Mouse (Mus musculus) testis, postnatal 10 days (tissue): ENCODE data around the gene 4930404N11Rik.

Source experiments
- DNase-seq: peaks from one replicate; pipeline ENCODE4 v3.0.0; 2021; ENCODE audit warnings: low spot score

The 4930404N11Rik gene

DNA sequence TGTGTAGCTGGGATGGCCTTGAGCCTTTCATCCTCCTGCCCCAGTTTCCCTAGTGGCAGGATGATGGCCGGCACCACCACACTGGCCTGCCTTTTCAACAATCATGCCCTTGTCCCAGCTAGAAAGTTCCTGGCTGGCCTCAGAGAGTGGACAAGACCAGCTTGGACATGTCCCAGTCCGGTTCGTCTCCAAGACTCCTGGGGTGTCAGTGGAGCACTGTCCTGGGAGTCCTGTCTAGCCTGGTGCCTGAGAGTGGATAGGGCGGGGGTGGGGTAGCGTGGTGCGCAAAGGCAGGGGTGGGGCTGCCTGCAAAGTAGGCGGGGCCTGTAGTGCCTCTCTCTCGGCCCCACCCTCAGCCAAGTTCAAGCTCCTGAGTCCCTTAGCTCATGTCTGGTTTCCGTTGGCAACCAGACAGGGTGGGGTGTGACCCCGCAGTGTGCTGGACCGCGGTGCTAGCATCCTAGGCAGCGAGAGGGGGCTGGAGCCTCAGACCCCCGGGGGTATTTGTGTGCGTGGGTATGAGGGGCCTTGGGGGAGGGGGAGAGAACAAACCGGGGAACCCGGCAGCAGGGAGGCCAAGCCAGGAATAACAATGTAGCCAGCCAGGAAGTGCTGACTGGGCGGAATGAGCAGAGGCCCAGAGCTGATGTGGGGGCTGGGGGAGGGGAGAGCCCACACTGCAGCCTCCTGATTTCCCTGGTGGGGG lies 36.1 kb upstream of the 4930404N11Rik start:
- DNase-seq: peak; percentile 86

DNA sequence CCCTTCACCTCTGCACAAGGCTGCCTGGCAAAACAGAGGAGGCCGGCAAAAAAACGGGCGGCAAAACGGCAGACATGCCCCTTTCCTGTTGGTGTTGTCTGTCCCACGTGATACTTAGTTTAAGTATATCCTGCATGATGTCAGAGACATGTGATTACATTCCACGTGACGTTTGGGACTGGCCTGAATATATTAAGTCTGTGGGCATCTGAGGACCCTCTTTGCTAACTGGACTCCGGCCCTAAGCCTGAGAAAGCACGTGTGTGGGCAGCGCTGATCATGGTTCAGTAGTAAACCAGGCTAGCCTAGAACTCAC lies 35.5 kb upstream of the 4930404N11Rik start:
- no peak for DNase-seq

DNA sequence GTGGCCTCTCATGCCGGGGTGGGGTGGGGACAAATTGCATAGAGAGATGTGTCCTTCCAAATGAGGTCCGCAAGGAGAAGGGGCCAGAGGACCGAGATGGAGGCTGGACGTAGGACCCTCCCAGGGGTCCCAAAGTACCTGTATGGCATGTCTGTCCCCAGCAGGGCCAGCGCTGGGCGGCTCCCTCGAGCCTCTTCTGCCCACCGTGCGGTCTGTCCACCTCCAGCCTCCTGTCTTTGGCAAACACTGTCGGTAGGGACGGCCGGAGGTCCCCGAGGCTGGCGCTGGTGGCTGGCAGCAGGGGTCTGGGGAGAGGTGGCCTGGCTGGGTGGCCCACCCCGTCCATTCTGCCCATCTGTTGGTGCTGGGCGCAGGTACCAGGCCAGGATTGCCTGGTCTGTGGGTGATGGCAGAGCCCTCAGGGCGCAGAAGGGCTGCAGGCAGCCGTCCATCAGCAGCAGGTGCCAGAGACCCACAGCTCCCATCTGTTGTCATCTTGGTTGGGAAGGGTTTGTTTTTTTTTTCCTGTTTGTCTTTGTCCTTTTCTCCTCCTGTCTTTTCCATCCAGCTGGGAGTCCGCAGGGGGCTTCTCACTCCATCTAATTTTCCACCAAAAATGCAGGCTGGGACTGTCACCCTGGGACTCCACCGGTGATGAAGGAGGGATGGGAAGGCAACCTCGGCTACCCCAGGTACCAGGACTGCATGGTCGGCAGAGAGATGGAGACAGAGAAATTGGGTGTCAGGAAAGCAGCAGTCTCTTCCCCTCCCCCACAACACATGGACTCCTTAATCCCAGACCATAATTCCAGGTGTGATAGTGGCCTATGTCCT lies 35.0 kb upstream of the 4930404N11Rik start:
- no peak for DNase-seq

DNA sequence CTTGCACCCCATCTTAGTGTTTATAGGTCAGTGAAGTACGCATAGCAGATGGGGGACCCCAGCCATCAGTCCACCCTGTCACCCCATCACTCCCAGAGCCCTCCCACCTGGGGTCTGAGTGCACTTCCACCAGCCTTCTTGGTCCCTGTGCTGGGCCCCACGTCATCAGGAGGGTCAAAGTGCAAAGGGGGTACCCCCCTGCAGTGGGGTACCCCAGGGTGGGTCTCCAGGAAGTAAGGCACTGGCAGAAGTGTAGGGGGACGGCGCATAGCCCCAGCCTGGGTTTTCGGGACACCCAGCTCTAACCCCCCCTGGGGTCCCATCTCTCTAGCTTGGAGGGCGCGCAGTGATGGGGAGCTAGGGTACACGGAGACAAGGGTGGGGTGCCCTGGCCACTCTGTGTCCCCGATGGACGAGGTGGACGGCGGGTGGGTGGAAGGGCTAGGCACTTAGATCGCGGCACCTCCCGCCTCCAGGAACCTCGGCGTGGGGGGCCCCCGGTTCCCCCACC lies 34.2 kb upstream of the 4930404N11Rik start:
- DNase-seq: no peak

DNA sequence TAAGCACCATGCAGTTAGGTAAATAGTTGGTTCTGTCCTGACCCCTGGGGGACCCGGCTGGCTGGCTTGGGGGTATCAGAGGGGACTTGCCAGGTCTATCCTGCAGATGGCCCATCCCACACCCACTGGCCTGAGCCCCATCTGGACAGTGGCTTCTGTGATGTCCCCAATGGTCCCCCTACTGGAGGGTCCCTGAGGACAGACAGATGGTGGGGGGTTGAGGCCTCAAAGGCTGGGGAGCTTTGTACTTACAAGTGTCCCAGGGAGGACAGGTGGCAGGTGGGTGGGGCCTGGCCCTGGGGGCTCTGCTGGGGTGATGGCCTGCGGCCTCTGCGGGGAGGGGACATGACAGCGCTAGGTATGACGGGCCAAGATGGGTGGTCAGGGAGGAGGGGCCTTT lies 33.7 kb upstream of the 4930404N11Rik start:
- no peak for DNase-seq

DNA sequence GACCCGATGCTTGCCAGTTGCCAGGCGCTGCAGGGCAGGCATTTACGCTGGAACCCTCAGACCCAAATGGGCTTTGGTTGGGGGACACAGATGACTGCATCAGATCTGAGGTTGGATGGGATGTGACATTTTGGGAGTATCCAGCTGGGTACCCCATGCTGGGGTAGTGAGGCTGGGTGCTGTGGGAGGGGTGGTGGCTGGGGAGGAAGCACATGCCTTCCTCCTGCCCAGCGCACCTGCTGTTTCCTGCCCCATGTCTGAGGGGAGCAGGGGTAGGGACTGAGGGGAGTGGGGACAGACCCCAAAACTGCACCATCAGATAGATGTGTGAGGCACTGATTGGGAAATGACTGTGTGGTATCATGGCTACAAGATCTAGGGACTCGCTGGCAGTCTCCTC lies 31.1 kb upstream of the 4930404N11Rik start:
- no peak for DNase-seq

DNA sequence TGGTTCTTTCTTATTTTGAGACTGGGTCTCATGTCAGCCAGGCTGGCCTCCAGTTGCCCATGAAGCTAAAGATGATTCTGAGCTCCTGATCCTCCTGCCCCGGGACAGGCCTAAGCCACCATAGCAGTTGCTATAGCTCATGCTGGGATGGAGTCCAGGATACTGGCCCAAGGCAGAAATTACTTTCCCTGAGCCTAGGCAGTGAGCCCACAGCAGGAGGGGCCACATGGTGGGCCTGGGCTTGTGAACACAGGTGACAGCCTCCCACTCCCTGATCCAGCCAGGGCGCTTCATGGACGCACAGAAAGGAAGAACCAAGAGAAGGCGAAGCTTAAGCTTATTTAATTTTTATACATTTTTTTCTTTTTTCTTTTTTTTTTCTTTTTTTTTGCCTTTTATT lies 30.2 kb upstream of the 4930404N11Rik start:
- no peak for DNase-seq

DNA sequence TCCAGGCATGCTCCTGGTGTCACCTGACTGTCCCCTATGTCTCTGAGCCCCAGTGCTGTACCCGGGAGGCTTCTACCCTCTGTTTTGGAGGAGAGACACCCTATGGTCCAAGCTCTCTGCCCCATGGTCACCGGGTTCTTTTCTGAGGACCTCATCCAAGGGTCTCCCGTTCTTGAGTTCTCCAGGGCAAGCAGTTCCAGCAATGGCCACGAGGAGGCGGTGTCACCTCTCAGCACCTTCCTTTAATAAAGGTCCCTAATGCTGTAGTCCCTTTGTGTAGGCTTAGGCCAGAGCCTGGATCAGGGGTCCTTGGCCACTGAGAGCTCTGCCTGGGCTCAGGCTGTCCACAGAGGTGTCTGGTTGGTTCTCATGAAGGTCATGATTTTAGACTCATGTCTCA lies 29.5 kb upstream of the 4930404N11Rik start:
- peak; percentile 88 for DNase-seq

DNA sequence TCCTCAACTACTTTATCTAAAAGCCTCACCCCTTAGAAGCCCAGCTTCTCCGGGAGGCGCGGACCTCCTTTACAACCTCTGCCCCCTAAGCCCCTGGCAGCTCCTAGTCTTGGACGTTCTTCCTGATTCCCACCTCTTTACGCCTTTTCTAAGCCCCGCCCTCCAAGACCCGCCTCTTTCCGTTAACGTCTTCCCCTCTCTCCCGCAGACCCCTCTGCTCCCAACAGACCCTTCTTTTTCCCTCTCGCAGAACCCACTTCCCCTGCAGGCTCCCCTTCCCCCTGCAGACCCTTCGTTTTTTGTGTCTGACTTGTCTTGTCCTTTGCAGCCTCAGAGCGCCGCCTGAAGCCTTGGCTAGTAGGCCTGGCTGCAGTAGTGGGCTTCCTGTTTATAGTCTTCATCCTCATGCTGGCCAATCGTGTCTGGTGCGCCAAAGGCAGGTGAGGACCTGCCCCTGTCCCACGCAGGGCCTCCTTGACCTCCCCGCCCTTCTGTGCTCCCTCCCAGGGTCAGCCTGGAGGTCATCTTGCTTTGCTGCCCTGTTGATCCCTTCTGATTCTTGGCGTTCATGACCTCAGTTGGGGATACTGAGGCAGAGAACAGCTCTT lies 27.9 kb upstream of the 4930404N11Rik start:
- no peak for DNase-seq

DNA sequence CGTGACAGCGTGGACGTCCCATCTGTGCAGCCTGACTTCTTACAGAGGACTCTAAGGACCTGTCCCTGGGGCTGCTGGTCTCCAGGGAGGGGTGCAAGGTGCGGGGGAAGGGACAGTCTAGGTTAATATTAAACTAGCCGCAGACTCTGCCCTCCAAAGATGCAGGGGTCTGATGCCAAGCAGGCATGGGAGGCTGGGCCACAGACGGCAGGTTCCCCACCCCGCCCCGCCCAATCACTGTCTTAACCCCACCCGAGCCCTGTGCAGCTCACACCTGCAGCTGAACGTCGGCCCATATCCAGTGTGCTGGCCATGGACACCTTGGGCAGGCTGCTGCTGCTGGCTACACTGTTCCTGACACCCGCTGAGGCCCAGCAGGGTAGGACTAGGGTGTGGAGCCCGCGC lies 27.2 kb upstream of the 4930404N11Rik start, which contains the start of gene Smim24:
TSS of gene Smim24 (plus strand) at position 271 of the 405 bp plus-strand sequence.
- DNase-seq: no peak

DNA sequence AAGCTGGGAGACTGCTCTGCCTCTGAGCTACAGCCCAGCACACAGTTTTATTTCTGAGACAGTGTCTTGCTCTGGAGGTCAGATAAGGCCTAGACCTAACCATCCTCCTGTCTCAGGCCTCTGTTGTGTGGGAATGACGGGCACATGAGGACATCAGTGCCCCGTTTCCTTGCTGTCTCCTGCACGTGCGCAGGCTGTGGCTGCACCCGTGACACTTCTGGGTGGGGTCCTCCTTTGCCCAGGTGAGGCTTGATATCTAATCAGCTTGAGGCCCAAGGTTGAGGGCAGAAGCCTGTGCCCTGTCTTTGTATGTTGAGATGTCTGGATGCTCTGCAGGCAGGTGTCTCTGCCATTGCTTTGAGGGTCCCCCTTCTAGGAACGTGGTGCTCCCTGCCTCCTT lies 26.7 kb upstream of the 4930404N11Rik start:
- DNase-seq: no peak

DNA sequence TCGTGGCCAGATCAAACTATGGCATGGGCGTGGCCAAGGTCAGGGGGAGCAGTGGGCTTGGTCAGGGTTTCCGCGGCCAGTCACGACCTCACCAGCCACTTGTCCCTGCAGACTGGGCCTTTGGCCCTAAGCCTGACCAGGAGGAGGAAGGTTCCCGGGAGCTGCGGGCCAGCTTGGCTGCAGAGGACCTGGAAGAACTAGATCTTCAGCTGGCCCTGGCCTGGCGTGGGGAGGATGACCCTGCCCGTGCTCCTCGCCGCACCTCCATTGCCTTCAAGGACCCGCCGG lies 25.0 kb upstream of the 4930404N11Rik start:
- DNase-seq: no peak

DNA sequence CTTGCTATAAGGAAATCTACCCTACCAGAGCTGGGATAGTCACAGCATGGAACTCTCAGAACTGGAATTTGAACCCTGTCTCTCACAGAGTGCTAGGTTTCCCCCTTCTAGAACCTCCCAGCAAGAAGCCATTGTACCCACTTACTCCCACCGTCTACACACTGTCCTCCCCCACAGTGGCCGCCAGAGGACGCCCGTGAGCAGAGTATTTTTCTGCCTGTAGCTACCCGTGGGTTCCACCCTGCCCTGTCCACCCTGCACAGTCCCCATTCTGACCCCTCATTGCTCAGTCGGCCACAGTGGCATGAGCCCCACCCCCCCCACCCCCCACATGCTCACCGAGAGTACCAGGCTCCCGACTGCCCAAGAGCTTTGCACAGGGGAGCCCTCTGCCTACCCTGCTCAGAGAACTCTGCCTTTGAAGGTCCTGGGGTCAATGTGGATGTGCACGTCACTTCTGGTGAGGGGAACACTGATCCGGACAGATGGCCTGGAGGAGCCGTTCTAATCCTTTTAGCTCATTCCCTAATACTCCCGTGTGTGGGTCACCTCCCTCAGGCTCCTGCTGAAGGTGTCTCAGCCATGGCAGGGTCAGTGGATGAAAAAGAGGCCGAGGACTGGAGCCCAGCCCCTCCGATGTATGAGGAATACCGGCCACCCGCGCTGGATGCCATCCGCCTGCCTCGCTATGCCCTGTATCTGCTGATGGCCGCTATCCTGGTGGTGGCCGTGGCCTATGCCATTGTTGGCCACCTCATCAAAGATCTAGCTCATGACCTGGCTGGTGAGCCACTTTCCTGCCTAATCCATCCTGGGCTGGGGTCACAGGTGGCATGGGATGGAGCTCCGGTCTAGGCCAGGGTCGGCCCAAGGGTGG lies 24.4 kb upstream of the 4930404N11Rik start:
- peak; percentile 86 for DNase-seq

DNA sequence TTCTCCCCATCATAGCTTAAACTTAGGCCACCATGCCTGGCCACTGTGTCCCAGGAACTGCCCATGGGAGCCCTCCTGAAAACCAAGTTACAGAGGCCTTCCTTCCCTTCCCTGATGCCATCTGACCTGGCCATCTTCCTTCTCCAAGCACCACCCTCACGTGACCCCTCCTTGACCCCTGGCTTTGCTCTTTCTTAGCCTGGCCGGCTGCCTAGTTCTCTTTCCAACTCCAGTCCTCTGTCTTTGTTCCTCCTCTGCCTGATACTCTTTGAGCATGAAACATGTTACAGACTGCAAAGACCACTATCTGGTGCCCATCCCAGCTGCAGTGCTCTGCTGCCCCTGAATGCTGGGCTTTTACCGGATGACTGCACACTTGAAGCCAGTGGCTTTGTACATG lies 23.8 kb upstream of the 4930404N11Rik start:
- DNase-seq: peak; percentile 83

DNA sequence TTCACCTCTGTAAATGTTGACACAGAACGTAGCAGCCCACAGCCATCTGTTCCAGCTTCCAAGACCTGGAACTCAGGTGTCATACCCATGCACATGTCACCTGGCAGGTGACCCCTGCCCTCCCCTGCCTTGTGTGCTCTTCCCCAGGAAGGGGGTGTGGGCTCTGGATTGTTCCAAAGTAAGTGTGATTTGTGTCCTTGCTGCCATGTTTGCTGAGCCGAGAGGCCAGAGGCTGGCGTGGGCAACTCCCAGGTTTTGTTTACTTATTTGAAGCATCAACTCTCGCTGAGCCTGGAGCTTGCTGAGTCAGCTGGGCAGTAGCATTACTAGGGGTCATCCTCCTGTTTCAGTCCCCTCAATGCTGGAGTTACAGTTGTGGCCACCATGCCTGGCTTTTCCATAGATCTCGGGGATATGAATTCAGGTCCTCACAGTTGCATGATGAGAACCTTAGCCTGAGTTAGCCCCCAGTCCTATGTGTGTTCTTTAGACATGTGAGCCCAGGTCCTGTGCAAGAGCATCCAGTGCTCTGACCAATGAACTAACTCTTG lies 23.0 kb upstream of the 4930404N11Rik start, which contains the start of gene Gm48552:
TSS of gene Gm48552 (plus strand) at position 501 of the 551 bp plus-strand sequence.
- no peak for DNase-seq

DNA sequence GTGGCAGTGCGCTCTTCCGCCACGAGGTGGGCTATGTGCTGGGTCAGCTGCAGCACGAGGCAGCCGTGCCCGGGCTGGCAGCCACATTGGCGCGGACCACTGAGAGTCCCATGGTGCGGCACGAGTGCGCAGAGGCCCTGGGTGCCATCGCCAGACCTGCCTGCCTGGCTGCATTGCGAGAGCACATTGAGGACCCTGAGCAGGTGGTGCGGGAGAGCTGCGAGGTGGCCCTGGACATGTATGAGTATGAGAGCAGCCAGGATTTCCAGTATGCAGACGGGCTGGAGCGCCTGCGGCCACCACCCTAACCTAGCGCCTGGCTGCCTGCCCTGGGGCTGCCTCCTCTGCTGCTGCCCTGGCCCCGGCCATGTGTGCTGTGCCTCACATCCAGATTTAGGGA lies 22.1 kb upstream of the 4930404N11Rik start:
- no peak for DNase-seq

DNA sequence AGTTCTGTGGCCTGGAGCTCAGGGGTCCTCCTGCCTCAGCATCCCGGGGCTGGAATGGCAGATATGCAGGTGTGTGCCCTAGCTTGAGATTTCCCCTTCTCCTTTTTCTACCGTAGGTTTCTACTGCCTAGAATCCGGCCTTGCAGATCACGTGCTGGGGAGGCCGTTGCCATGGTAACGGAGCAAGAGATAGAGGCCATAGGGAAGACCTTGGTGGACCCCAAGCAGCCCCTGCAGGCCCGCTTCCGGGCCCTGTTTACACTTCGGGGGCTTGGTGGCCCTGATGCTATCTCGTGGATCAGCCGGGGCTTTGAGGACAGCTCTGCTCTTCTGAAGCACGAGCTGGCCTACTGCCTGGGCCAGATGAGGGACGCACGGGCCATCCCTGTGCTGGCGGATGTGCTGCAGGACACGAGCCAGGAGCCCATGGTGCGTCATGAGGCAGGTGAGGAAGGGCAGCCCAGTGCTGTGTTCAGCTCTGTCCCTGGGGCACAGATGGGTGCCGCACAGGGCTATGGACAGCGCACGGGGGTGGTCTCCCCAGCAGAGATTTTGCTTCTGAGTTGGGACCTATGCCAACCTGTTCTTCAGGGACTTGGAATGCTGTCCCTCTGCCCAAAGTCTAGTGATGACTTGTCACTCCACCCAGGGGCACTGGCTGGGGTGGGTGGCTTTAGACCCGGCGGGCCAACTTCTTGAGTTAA lies 20.1 kb upstream of the 4930404N11Rik start:
- no peak for DNase-seq

DNA sequence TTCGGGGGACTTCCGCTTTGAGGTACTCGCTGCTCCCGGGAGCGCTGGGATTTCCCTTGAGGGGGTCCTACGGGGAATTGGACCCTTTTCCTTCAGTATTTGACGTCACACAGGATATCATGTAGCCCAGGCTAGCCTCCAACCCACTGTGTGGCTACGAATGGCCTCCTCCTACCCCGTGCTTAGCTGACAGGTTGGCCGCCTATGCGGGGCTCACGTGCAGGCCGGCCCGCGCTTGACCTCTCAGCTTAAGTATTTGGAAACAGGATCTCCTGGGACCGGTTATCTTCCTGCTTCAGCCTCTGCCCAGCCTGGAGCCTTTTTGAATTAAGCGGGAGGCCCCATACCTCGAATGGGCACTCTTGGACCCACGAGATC lies 19.0 kb upstream of the 4930404N11Rik start:
- DNase-seq: no peak

DNA sequence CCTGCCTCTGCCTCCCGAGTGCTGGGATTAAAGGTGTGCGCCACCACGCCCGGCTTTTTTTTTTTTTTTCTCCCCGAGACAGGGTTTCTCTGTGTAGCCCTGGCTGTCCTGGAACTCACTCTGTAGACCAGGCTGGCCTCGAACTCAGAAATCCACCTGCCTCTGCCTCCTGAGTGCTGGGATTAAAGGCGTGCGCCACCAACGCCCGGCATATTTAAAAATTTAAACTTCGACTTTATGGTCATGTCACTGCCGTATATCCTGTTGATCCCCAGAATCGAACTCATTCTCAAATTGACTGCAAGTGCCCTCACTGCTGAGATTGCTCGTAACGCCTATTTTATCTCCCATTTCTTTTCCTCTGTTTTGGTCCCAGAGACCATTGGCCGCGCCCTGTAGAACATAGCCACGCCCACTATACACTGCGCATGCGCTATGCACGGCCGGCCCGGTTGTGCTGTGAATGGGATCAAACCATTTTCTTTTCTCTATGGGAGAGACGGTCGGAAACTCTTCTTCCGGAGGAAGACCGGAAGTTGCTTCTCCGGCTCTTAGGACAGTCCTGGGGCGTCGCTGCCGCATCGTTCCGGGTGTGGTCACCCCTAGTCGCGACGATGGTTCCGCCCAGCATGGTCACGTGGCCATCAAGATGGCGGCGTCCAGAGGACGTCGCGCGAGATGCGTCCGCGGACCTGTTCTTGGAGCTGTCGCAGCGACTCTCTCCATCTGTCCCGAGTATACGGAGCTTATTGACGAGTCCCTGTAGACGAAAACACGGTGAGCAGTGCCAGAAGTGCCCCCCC lies 18.4 kb upstream of the 4930404N11Rik start, which contains the start of the genes Dohh and Gm48551:
TSS of gene Dohh (plus strand) at position 627 of the 803 bp plus-strand sequence.
TSS of gene Gm48551 (plus strand) at position 665 of the 803 bp plus-strand sequence.
- peak; percentile 100 for DNase-seq

DNA sequence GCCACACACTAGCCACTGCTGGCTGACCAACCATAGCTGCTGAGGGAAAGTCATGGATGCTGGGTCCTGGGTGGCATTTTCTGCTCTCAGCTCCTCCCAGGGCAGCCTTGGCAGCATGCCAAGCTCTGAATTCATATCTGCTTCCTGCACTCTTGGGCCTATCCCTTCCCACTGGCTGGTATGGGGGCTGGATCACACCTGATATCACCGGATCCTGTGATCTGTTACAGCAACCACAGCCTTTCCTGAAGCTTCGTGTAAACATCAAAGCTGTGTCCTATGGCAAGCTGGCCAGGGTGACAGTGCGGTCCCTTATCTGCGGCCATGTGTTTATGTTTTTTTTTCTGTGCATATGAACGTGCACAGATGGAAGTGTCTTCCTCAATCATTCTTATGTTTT lies 16.4 kb upstream of the 4930404N11Rik start:
- DNase-seq: no peak
